Mouse (Mus musculus) cortical plate, adult 2 months (tissue): ENCODE data around the gene Lyve1. TPM values are rescaled to one million over a fixed set of nuclear protein-coding genes. Genes with fewer than 3 reads are reported as not detected.

Experiments
- H3K27ac ChIP-seq: fragments of 200-500 bp; 2 replicates; pipeline ENCODE4 v1.5.1; 2012; ENCODE audit warnings: low read length, control low read depth, inconsistent platforms; ENCODE audit not compliant: insufficient read depth
- H3K4me1 ChIP-seq: fragments of 200-500 bp; 2 replicates; pipeline ENCODE4 v1.6.1; 2011; ENCODE audit warnings: low read length; ENCODE audit not compliant: control insufficient read depth, insufficient read depth
- H3K4me3 ChIP-seq: fragments of 200-500 bp; 2 replicates; pipeline ENCODE4 v1.5.1; 2011; ENCODE audit warnings: mild to moderate bottlenecking, low read length, control low read depth; ENCODE audit not compliant: insufficient read depth
- CTCF ChIP-seq: fragments of 200-500 bp; IDR thresholded peaks from 2 replicates; pipeline ENCODE4 v1.5.1; 2011; ENCODE audit warnings: mild to moderate bottlenecking, control low read depth, low read length; ENCODE audit not compliant: insufficient read depth; ENCODE audit errors: extremely low read depth
- POLR2A ChIP-seq: fragments of 200-500 bp; IDR thresholded peaks from 2 replicates; pipeline ENCODE4 v1.6.1; 2011; ENCODE audit warnings: mild to moderate bottlenecking, low read length, control low read depth; ENCODE audit not compliant: insufficient read depth; ENCODE audit errors: extremely low read depth
- polyA plus RNA-seq: library from polyadenylated mRNA; depleted of rRNA; stranded (reverse); fragments of >200 nt; gene quantifications from 2 replicates; pipeline ENCODE4 v1.2.3, GENCODE M21; 2012

Lyve1 gene
- polyA plus RNA-seq, 1 experiment, result 0.71 TPM

- no peak overlapping the region for H3K27ac ChIP-seq
- TF ChIP-seq POLR2A, result no peak
- TF ChIP-seq CTCF, result no peak
- no peak overlapping the region for H3K4me3 ChIP-seq
- peaks cover 6% of the 10 kb centered on the region for H3K4me1 ChIP-seq
Observed at GRCm38 (mm10) chr7:110854927-110855546, 8.0 kb downstream of the Lyve1 start.

GRCm38 (mm10) chr7:110854519-110854918 is 8.5 kb downstream of the Lyve1 start:
- no peak for TF ChIP-seq CTCF
- TF ChIP-seq POLR2A, result no peak
- Histone ChIP-seq H3K4me3 (no peak overlapping the region), H3K27ac (peak overlapping the region; percentile 66), H3K4me1 (peaks cover 6% of the 10 kb centered on the region)

- Histone ChIP-seq H3K4me1 (peaks cover 6% of the 10 kb centered on the region), H3K4me3 (no peak overlapping the region), H3K27ac (0 out of 2 replicates have a peak overlapping the region, but pooled peaks have one; percentile 66)
- TF ChIP-seq CTCF, result no peak
- no peak for TF ChIP-seq POLR2A
Observed at GRCm38 (mm10) chr7:110853611-110854010, 9.4 kb downstream of the Lyve1 start.

GRCm38 (mm10) chr7:110851541-110852203 is 11.4 kb downstream of the Lyve1 start:
- Histone ChIP-seq H3K4me1 (peaks cover 6% of the 10 kb centered on the region), H3K4me3 (no peak overlapping the region), H3K27ac (no peak overlapping the region)
- TF ChIP-seq POLR2A (no peak), CTCF (no peak)

- TF ChIP-seq CTCF (no peak), POLR2A (no peak)
- H3K27ac ChIP-seq, result no peak overlapping the region
Observed at GRCm38 (mm10) chr7:110848371-110848770, 14.7 kb downstream of the Lyve1 start.

GRCm38 (mm10) chr7:110847321-110847720 is 15.7 kb downstream of the Lyve1 start:
- no peak for TF ChIP-seq CTCF
- Histone ChIP-seq H3K4me3 (no peak overlapping the region), H3K27ac (no peak overlapping the region), H3K4me1 (peaks cover 2% of the 10 kb centered on the region; the same call in 1 of the 2 replicates)

More at GRCm38 (mm10) chr7:110848371-110848770, 14.7 kb downstream of the Lyve1 start:
- H3K4me1 ChIP-seq, result peaks cover under 1% of the 10 kb centered on the region; the same call in 1 of the 2 replicates
- H3K4me3 ChIP-seq, result no peak overlapping the region

GRCm38 (mm10) chr7:110843916-110844874 is 18.8 kb downstream of the Lyve1 start, which contains the start of gene Rnf141:
TSS of gene Rnf141 (minus strand) at chr7:110844457.
- TF ChIP-seq POLR2A, result peak; percentile 86
- TF ChIP-seq CTCF, result peak; percentile 32; the same call in 1 of the 2 replicates
- H3K4me1 ChIP-seq, result peaks cover 2% of the 10 kb centered on the region; the same call in 1 of the 2 replicates

GRCm38 (mm10) chr7:110840332-110840731 is 22.7 kb downstream of the Lyve1 start:
- H3K4me1 ChIP-seq, result peaks cover 2% of the 10 kb centered on the region; the same call in 1 of the 2 replicates
- H3K4me3 ChIP-seq, result no peak overlapping the region
- TF ChIP-seq POLR2A (no peak), CTCF (no peak)
- no peak overlapping the region for H3K27ac ChIP-seq

More at GRCm38 (mm10) chr7:110843916-110844874, 18.8 kb downstream of the Lyve1 start, which contains the start of gene Rnf141:
- H3K27ac ChIP-seq, result peak within 1 kb of the TSS; percentile 89
- peak within 1 kb of the TSS; percentile 88 for H3K4me3 ChIP-seq

GRCm38 (mm10) chr7:110834522-110834921 is 28.5 kb downstream of the Lyve1 start:
- Histone ChIP-seq H3K27ac (no peak overlapping the region), H3K4me3 (no peak overlapping the region), H3K4me1 (no peaks in the 10 kb centered on the region)
- no peak for TF ChIP-seq CTCF
- TF ChIP-seq POLR2A, result no peak
